Mouse (Mus musculus): ENCODE results near the gene Sept1.

DNA sequence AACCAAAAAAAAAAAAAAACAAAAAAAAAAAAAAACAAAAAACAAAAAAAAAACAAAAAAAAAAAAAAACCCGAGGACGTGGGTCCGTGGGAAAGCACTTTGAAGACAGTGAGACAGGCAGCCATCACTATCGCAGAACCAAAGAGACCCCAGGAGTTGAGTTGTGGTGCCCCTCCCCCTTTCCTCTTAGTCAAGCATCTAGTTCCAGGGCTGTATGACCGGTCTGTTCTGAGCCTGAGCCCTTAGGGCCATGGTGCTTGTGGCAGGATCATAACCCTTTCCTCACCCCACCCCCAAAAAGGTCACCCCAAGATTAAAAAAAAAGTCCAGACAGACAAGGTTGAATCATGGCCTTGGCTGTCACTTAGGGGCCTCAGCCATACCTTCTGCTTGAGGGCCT, 16.6 kb downstream of the Sept1 start:
- TF ChIP-seq CTCF (IDR thresholded peaks at IDR 0.05; ENCODE audit: low read depth, low read length) (no peak), GATA1 (IDR thresholded peaks at IDR 0.05; ENCODE audit: borderline replicate concordance, low read length) (no peak), GATA2 (IDR thresholded peaks at IDR 0.05; ENCODE audit: borderline replicate concordance, low read depth, low read length) (no peak), TAL1 (conservative IDR thresholded peaks at IDR 0.05; ENCODE audit: low read depth, low read length) (no peak)

All from G1E (cell line).